Mouse (Mus musculus) heart, adult 8-10 months (tissue): ENCODE measurements around the gene Pcgf1. TPM values are rescaled to one million over a fixed set of nuclear protein-coding genes. Genes with fewer than 3 reads are reported as not detected.

Experiments used
- DNase-seq: peaks from one replicate; pipeline ENCODE4 v3.0.0; 2022; ENCODE audit warnings: low spot score
- total RNA-seq, 4 experiments: library from RNA; stranded (reverse); gene quantifications; 2 replicates each; pipeline ENCODE4 v1.2.4; 2022

The Pcgf1 gene
- total RNA-seq, 4 experiments from 2014 or later, result 7.6 to 9.8 (median 8.5) TPM

- DNase-seq, result peak; percentile 37
Measured at GRCm38 (mm10) chr6:83101688-83102556, 24.3 kb downstream of the Pcgf1 start.

- DNase-seq, result no peak
Measured at GRCm38 (mm10) chr6:83103130-83103650, 25.5 kb downstream of the Pcgf1 start.

GRCm38 (mm10) chr6:83104158-83104557 is 26.5 kb downstream of the Pcgf1 start:
- DNase-seq, result no peak

DNA sequence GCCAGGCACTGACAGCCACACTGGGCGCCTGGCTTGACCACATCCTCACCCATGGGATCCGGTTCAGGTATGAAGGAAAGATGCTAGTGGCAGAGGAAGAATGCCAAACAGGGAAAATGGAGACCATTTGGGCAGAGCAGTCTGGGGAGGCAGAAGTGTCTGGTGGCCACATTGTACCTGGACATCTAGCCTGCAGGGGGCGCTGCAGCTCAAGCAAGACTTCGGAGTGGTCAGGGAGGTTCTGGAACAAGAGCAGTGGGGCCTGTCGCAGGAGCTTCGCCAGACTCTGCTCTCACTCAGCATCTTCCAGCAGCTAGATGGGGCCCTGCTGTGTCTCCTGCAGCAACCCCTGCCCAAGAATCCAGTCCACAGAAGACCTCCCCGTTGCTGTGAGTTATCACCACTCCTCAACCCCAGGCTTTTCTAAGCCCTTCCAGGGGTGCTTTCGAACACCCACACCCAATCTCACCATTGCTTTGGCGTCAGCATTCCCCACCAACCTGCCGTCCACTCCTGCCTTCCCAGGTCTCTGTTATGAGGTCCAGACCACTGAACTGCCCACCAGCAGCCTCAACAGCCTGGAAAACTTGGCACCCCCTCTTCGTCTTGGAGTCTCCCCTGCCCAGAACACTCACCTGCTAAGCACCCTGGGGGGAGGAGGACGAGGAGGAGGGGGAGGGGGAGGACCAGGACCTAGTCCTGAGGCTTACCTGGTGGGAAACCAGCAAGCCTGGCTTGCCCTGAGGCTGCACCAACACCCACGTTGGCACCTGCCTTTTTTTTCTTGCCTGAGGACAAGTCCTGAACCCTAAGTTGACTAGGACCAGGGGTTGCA is 30.1 kb downstream of the Pcgf1 start:
- peak; percentile 53 for DNase-seq

GRCm38 (mm10) chr6:83108762-83109668 is 31.3 kb downstream of the Pcgf1 start, which contains the start of gene Mrpl53:
Gene Mrpl53, plus strand, starts transcription at chr6:83109040.
- peak; percentile 78 for DNase-seq

- no peak for DNase-seq
Measured at GRCm38 (mm10) chr6:83111510-83112136, 34.0 kb downstream of the Pcgf1 start.

- peak; percentile 95 for DNase-seq
Measured at GRCm38 (mm10) chr6:83115011-83115671, 37.5 kb downstream of the Pcgf1 start, which contains the start of gene Mogs. Gene Mogs, plus strand, starts transcription at chr6:83115496.

DNA sequence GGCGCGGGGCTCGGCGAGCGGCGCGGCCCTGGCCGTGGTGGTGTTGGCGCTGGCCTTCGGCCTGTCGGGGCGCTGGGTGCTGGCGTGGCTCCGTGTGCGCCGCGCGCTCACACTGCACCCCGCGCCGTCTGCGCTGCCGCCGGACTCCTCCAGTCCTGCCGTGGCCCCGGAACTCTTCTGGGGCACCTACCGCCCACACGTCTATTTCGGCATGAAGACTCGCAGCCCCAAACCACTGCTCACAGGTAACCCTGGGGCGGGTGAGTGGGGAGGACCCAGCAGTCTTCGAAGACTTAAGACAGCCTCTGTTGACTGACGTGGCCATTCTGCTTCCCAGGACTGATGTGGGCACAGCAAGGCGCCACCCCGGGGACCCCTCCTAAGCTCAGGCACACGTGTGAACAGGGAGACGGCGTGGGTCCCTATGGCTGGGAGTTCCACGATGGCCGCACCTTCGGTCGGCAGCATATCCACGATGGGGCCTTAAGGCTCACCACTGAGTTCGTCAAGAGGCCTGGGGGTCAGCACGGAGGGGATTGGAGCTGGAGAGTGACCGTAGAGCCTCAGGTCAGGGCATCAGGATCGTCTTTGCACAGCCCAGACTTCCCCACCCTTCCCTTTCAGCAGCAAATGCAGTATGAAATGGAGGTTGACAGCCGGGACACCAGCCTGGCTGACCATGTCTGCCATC is 38.2 kb downstream of the Pcgf1 start:
- no peak for DNase-seq

GRCm38 (mm10) chr6:83116373-83117164 is 38.9 kb downstream of the Pcgf1 start:
- no peak for DNase-seq

DNA sequence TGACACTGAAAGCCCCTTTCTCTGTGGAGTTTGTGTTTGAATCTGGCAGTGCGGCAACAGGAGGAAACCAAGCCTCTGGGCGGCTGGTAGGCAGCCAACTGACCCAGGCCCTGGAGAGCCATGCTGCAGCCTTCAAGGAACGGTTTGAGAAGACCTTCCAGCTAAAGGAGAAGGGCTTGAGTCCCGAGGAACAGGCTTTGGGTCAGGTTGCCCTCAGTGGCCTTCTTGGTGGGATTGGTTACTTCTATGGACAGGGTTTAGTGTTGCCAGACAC is 39.4 kb downstream of the Pcgf1 start:
- DNase-seq, result no peak

GRCm38 (mm10) chr6:83117616-83118015 is 39.9 kb downstream of the Pcgf1 start:
- DNase-seq, result no peak

DNA sequence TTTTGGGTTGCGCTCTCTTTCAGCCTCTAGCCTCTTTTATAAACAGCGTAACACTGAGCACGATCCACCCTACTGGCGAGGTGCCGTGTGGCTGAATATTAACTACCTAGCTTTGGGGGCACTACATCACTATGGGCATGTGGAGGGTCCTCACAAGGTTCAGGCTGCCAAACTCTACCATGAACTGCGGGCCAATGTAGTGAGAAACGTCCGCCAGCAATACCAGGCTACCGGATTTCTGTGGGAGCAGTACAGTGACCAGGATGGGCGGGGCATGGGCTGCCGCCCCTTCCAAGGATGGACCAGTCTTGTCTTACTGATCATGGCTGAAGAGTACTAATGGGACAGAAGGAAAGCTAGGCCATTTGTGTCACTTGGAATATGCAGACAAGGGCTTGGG is 40.7 kb downstream of the Pcgf1 start:
- DNase-seq, result no peak

- DNase-seq, result no peak
Measured at GRCm38 (mm10) chr6:83118825-83119733, 41.4 kb downstream of the Pcgf1 start.

DNA sequence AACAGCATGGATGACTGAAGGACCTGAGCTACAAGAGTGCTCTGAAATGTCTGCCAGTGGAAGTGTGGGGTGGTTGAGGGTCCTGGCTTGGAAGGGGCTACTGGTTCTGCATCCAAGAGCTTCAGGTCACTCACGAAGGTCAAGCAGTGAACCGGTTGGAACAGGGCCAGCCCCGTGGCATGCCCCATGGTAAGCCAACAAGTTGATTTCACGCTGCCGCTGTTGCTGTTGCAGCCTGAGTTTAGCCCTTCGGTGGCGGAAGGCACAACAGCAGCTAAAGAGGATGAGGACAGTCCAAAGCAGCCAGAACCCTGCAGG is 42.0 kb downstream of the Pcgf1 start:
- no peak for DNase-seq

GRCm38 (mm10) chr6:83120930-83121862 is 43.5 kb downstream of the Pcgf1 start, which contains the start of gene Wbp1:
Gene Wbp1, minus strand, starts transcription at chr6:83121559.
- DNase-seq, result peak; percentile 99

GRCm38 (mm10) chr6:83121863-83122710 is 44.4 kb downstream of the Pcgf1 start:
- DNase-seq, result no peak
